Mouse (Mus musculus) CD8-positive naive resting alpha-beta T cell, adult 2 months (primary cell): ENCODE measurements around the gene Sufu.

ENCODE experiments used
- DNase-seq, 2 experiments: peaks; one replicate each; pipeline ENCODE4 v3.0.0; 2022; ENCODE audit warnings: low read depth in 2 of 2, low spot score in 2 of 2

The Sufu gene

DNA sequence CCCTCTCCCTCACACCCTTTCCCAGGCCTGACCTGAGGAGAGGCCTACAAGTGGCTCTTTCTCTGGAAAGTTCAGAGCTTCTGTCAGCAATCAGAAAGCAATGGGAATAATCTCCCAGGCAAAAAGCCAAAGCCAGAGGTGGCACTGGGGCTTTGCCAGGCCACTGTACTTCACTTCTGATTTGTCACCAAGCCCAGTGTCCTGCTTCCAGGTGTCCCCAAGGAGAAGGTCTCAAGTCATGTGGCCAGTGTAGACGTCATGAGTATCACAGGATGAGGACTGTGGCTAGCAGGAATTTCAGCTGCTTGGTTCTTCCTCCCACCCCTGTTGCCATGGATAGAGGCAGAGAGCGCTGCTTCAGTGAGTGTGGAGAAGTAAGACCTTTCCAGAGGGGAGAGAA, 63.2 kb downstream of the Sufu start:
- DNase-seq, result no peak

DNA sequence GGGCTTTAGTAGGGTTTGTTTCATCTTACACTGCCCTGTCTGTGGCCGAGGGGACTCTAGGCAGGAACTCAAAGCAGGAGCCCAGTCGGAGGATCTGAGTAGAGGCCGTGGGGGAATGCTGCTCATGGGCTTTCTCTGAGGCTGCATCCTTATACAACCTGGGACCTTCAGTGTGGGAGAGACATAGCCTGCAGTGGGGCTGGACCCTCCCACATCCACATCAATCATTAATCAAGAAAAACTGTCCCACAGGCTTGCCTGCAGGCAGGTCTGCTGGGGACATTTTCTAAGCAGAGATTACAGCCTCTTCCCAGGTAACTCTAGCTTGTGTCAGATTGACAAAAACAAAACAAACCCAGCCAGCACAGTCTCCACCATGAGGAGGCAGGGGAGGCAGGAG, 65.9 kb downstream of the Sufu start:
- no peak for DNase-seq

GRCm38 (mm10) chr19:46463446-46463845, 66.8 kb downstream of the Sufu start:
- no peak for DNase-seq

- peak in 1 of 2 experiments; percentile 14 for DNase-seq
Observed at GRCm38 (mm10) chr19:46466160-46466559, 69.5 kb downstream of the Sufu start.

DNA sequence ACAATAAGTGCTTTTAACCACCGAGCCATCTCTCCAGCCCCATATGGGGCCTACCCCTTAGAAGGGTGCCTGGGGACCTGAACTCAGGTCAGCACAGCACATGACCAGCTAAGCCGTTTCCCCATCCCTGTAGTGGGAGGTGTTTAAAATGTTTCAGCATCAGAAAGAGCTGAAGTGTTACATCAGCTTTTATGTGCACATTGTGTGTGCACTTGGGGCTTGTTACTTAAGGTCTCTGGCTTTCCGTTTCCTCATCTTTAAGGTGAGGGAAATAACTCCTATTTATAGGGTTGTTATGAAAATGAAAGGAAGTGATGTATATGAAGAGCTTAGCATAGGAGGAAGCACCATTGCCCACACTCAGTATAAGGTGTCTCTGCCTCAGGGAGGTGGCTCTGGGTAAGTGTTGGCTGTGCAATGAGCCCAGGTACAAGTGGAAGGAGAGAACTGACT, 70.4 kb downstream of the Sufu start:
- no peak for DNase-seq

- peak; percentile 34 to 40 for DNase-seq
Observed at GRCm38 (mm10) chr19:46470364-46471240, 73.9 kb downstream of the Sufu start.

- no peak for DNase-seq
Observed at GRCm38 (mm10) chr19:46471324-46472093, 74.8 kb downstream of the Sufu start.

DNA sequence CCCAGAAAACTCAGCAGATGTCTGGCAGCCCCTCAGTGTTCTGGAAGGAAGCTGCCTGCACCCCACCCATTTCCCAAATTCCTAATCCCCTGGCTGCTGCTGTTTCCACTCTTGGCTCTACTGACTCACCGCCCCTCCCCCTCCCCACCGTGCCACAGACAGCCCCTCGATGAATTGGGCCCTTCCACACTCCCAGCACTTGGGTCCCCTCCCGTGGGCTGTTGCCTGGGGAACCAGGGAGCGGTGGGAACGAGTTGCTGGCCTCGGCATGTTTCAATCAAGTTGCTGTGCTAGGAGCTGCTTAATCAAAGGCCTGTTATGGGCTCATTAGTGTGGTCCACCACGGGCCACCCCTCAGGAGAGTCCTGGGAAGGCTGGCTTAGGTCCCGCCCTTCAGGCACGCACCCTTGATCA, 80.7 kb downstream of the Sufu start:
- no peak for DNase-seq

GRCm38 (mm10) chr19:46478242-46478641, 81.5 kb downstream of the Sufu start:
- DNase-seq, result no peak

- DNase-seq, result peak; percentile 18 to 26
Observed at GRCm38 (mm10) chr19:46478826-46479225, 82.1 kb downstream of the Sufu start.

- no peak for DNase-seq
Observed at GRCm38 (mm10) chr19:46479306-46480075, 82.8 kb downstream of the Sufu start.

- DNase-seq, result no peak
Observed at GRCm38 (mm10) chr19:46480624-46481345, 84.1 kb downstream of the Sufu start.

- DNase-seq, result no peak
Observed at GRCm38 (mm10) chr19:46481352-46481751, 84.7 kb downstream of the Sufu start.

DNA sequence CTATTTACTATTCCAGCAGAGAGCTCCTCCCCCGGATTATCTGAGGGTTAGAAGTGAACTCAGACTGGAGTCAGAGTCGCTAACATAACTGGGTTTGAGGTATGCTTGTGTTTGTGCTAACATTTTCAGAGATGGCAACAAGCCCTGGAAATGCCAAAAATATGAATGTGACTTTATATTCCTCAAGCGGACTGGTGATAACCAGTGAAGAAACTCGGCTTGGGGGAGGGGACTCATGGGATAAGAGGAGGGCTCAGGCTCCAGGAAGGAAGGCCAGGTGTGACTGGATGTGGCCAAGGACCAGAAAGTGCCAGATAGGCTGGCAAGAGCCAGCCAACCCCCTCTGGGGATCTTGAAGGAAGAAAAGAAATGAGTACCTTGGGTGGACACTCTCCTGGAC, 85.1 kb downstream of the Sufu start:
- DNase-seq, result no peak

GRCm38 (mm10) chr19:46482896-46483516, 86.3 kb downstream of the Sufu start:
- no peak for DNase-seq

DNA sequence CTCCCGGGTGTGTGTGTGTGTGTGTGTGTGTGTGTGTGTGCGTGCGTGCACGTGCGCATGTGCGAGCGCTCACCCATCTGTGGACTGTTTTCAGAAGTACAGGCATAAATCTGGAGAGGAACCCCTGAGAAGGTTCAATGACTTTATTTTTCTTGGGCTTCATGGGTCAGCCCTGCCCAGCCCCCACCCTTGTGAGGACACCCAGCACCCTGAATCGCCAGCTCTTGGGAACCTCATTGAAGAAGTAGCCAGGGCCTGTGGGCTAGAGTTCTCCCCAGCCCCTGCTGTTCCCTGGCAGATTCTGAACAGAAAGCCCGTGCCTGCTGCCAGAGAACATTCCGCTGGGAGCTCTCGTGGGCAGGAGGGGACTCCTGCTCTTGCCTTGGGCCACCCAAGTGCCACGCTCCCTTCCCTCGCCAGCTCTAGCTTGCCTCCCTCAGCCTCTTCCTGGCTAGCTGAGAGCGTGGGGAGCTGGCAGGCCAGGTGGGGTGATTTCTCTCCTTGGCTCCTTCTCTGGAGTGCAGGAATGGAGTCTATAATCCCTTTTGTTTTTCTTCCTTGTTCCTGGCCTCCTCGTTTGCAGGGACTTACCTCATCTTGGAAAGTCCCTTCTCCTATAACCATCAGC, 87.1 kb downstream of the Sufu start:
- no peak for DNase-seq

- DNase-seq, result no peak
Observed at GRCm38 (mm10) chr19:46484518-46484917, 87.8 kb downstream of the Sufu start.

DNA sequence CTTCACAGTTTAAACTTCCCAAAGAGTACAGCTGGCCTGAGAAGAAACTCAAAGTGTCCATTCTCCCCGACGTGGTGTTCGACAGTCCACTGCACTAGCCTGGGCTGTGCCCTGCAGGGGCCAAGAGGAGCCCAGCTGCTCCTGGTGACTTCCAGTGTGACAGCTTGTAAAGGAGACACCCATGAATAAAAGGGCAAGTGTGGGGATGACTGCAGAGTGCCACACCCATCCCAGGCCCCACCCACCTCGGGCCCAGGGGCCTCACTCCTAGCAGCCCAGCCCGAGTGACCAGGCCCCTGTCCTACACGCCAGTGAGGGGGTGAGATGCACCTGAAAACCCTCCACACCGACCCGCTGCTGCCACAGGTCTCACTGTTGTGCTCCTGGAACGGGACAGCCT, 89.2 kb downstream of the Sufu start:
- no peak for DNase-seq

- DNase-seq, result no peak
Observed at GRCm38 (mm10) chr19:46486709-46487108, 90.0 kb downstream of the Sufu start.

GRCm38 (mm10) chr19:46489448-46489847, 92.8 kb downstream of the Sufu start:
- no peak for DNase-seq
